Mouse (Mus musculus) testis, adult 10 weeks (tissue): Measurements from ENCODE around the gene Bpifa3. TPM values are rescaled to one million over a fixed set of nuclear protein-coding genes. Genes with fewer than 3 reads are reported as not detected.

Experiments used
- polyA plus RNA-seq: library from polyadenylated mRNA; stranded (reverse); fragments of 350-450 nt; fragmentation: Illumina TruSeq; extraction: RNeasy Lipid Tissue Mini Kit (QIAGEN cat#74804); gene quantifications from one replicate; pipeline ENCODE4 v1.2.3, GENCODE M21; 2014; ENCODE audit warnings: low read depth, low replicate concordance

Bpifa3 gene
- 35.2 TPM for polyA plus RNA-seq

DNA sequence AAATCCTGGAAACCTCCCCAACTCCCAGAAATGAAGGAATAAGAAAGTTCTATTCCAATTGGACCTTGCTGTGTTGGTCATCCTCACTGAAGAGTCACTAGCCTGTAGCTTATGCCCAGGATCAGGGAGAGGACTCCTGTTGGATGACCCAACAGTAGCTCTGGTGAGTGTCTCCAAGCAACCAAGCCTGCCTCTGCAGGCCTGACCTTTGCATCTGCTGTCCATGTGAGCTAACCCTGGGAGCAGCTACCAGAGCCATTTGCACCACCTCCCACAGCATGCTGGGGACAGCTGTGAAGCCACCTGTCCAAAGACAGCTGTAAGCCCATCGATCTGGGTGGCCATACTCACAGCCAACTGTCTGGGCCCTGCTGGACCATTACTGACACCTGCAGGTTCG is at the start of gene Bpifa3:
TSS of gene Bpifa3 (plus strand) at position 217 of the 400 bp plus-strand sequence.

DNA sequence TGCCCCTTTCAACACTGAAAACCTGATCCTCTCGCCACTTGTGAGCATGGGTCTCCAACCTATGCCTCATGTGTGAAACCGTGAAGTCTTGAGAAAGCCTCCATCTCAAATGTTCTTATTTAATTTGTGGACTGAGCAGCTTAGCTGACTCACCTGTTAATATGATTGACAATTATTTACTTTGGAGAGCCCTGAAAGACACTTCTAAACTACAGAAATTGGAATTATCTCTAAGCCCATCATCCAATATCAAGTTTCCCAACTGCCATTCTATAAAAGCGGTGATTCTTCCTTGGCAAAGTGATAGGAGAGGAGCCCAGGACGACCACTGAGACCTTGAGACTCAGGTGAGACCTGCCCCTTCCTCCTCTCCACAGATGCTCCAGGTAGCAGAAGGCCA is 12.4 kb downstream of the Bpifa3 start, which contains the start of gene Bpifa1:
TSS of gene Bpifa1 (plus strand) at position 301 of the 400 bp plus-strand sequence.

DNA sequence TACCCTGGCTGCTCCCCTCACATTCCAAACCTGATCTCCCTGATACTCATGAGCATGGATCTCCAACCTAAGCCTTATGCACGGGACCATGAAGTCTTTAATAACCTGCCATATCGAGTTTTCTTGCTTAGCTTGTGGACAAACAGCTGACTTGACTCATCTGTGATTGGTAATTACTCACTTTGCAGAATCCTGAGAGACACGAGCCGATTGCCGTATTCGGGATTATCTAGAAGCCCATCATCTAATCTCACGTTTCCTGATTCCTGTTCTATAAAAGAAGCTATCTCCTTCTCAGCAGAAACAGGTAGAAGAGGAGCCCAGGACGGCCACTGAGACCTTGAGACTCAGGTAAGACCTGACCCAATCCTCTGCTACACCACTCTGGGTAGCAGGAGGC is 32.2 kb downstream of the Bpifa3 start, which contains the start of gene Bpifa5:
TSS of gene Bpifa5 (plus strand) at position 301 of the 400 bp plus-strand sequence.

Other genes with a start within 250 kb of the Bpifa3 start
- gene Bpifb6, start 229.9 kb upstream of the Bpifa3 start, polyA plus RNA-seq, result not detected
- 0.22 TPM for gene Bpifb3, start 212.1 kb upstream of the Bpifa3 start, polyA plus RNA-seq
- gene Bpifb4, start 192.1 kb upstream of the Bpifa3 start, polyA plus RNA-seq, result not detected
- gene Bpifa6, start 155.4 kb upstream of the Bpifa3 start, polyA plus RNA-seq, result 4.7 TPM
- not detected for gene Bpifa2, start 122.1 kb upstream of the Bpifa3 start, polyA plus RNA-seq
- gene Bpifa1, start 12.5 kb downstream of the Bpifa3 start, polyA plus RNA-seq, result 0.48 TPM
- gene Bpifa5, start 32.3 kb downstream of the Bpifa3 start, polyA plus RNA-seq, result not detected
- gene Bpifb1, start 60.5 kb downstream of the Bpifa3 start, polyA plus RNA-seq, result 0.13 TPM
- 1.4 TPM for gene Bpifb5, start 93.4 kb downstream of the Bpifa3 start, polyA plus RNA-seq
- gene Bpifb9a, start 127.5 kb downstream of the Bpifa3 start, polyA plus RNA-seq, result not detected
- not detected for gene Bpifb9b, start 176.9 kb downstream of the Bpifa3 start, polyA plus RNA-seq
- 4.5 TPM for gene Cdk5rap1, start 242.7 kb downstream of the Bpifa3 start, polyA plus RNA-seq